Mouse (Mus musculus) kidney, embryonic 16.5 days (tissue): ENCODE measurements around the gene 1700024G13Rik. TPM values are rescaled to one million over a fixed set of nuclear protein-coding genes. Genes with fewer than 3 reads are reported as not detected.
A peak's percentile ranks its signal among the peaks of the same experiment; 100 is the strongest.
"Not testable (repeated sequence)": the region's sequence is repeated elsewhere in the genome, so short reads cannot be mapped to it uniquely, and the experiment has no call there.

Experiments
- ATAC-seq: fragments of 200-750 bp; cut with Nextera tagmentation; 2 replicates; pipeline ENCODE4 v1.8.0; 2017; ENCODE audit warnings: moderate TSS enrichment; ENCODE audit not compliant: low FRiP score, low TSS enrichment
- H3K27ac ChIP-seq: fragments of 300-500 bp; sonication (generic); 2 replicates; pipeline ENCODE4 v1.5.1; 2014; ENCODE audit warnings: low read length
- H3K27me3 ChIP-seq: fragments of 300-500 bp; sonication (generic); 2 replicates; pipeline ENCODE4 v1.6.1; 2014; ENCODE audit warnings: low read length, control low read depth, mixed read lengths; ENCODE audit not compliant: insufficient read depth
- H3K36me3 ChIP-seq: fragments of 300-500 bp; sonication (generic); 2 replicates; pipeline ENCODE4 v1.6.1; 2014; ENCODE audit warnings: low read length, control low read depth, mixed read lengths; ENCODE audit not compliant: insufficient read depth
- H3K4me1 ChIP-seq: fragments of 300-500 bp; sonication (generic); 2 replicates; pipeline ENCODE4 v1.6.1; 2014; ENCODE audit warnings: low read length, control low read depth, mixed read lengths; ENCODE audit not compliant: insufficient read depth
- H3K4me2 ChIP-seq: fragments of 300-500 bp; sonication (generic); replicated peaks from 2 replicates; pipeline ENCODE4 v1.6.1; 2014; ENCODE audit warnings: low read depth, low read length
- H3K4me3 ChIP-seq: fragments of 300-500 bp; sonication (generic); 2 replicates; pipeline ENCODE4 v1.5.1; 2014; ENCODE audit warnings: mild to moderate bottlenecking, low read length
- H3K9ac ChIP-seq: fragments of 300-500 bp; sonication (generic); replicated peaks from 2 replicates; pipeline ENCODE4 v1.6.1; 2014; ENCODE audit warnings: low read length
- H3K9me3 ChIP-seq: fragments of 300-500 bp; sonication (generic); 2 replicates; pipeline ENCODE4 v1.6.1; 2016; ENCODE audit warnings: low read length, control low read depth
- WGBS: fragments of 180-500 bp; shearing (Covaris S2); extraction: QIAGEN DNeasy Blood & Tissue Kit; methylation state at CpG from one replicate; pipeline ENCODE4 v1.1.7; 2014; 5-methylcytosine and 5-hydroxymethylcytosine counted together
- polyA plus RNA-seq: library from polyadenylated mRNA; unstranded; fragments of >200 nt; fragmentation: Nextera tagmentation; extraction: Ambion mirVana; gene quantifications from 2 replicates; pipeline ENCODE4 v1.2.1, GENCODE M21; 2015

The 1700024G13Rik gene
- not detected in 2 replicates for polyA plus RNA-seq

GRCm38 (mm10) chr14:32388196-32388595 is at the start of gene 1700024G13Rik:
Gene 1700024G13Rik (minus strand): TSS chr14:32388391.
- Histone ChIP-seq H3K4me1 (no peaks in the 10 kb centered on the region), H3K9ac (no peak within 1 kb of the TSS), H3K9me3 (no peaks in the 10 kb centered on the region), H3K4me2 (no peak within 1 kb of the TSS), H3K4me3 (no peak within 1 kb of the TSS), H3K36me3 (no peaks in the 10 kb centered on the region), H3K27me3 (no peaks in the 10 kb centered on the region), H3K27ac (no peak within 1 kb of the TSS)
- 3% methylated on average over 13 of the region's 13 CpGs for WGBS
- ATAC-seq, result peak; percentile 95

DNA sequence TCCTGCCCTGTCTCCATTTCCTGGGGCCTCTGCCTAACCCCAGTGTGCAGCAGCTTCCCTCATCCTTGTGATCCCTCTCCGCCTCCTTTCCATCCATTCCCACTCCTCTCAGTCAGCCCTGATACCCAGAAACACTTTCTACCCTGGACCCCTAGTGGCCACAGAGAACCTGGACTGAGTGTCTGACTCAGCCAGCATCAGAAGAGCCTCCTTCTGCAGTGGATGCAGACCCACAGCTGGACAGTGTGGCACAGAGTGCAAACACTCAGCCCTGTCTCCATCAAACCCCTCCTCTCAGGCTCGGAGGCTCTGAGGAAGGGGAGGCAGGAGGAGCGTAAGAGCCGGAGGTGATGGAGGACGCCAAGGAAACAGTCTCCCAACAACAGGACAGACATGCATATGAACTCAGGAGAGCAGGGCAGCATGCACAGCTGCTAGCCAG is 49.2 kb upstream of the 1700024G13Rik start:
- no peak overlapping the region for H3K4me2 ChIP-seq
- no peaks in the 10 kb centered on the region for H3K9me3 ChIP-seq
- no peak overlapping the region for H3K9ac ChIP-seq
- no peak overlapping the region for H3K4me3 ChIP-seq
- no peaks in the 10 kb centered on the region for H3K36me3 ChIP-seq
- ATAC-seq, result no peak
- no peak overlapping the region for H3K27ac ChIP-seq
- 49% methylated on average over 5 of the region's 5 CpGs for WGBS
- no peaks in the 10 kb centered on the region for H3K4me1 ChIP-seq
- no peaks in the 10 kb centered on the region for H3K27me3 ChIP-seq

- Histone ChIP-seq H3K36me3 (no peaks in the 10 kb centered on the region), H3K27ac (no peak overlapping the region), H3K4me3 (no peak overlapping the region), H3K9ac (no peak overlapping the region), H3K27me3 (no peaks in the 10 kb centered on the region), H3K9me3 (no peaks in the 10 kb centered on the region), H3K4me2 (no peak overlapping the region), H3K4me1 (no peaks in the 10 kb centered on the region)
- 16% methylated on average over 8 of the region's 8 CpGs for WGBS
- ATAC-seq, result peak; percentile 42; the same call in 1 of the 2 replicates
Observed at GRCm38 (mm10) chr14:32429030-32429602, 40.9 kb upstream of the 1700024G13Rik start.

GRCm38 (mm10) chr14:32423946-32424345 is 35.8 kb upstream of the 1700024G13Rik start:
- H3K9me3 ChIP-seq, result no peaks in the 10 kb centered on the region
- no peak for ATAC-seq
- H3K9ac ChIP-seq, result no peak overlapping the region
- H3K36me3 ChIP-seq, result no peaks in the 10 kb centered on the region
- H3K27ac ChIP-seq, result no peak overlapping the region
- H3K4me1 ChIP-seq, result no peaks in the 10 kb centered on the region
- WGBS, result 90% methylated on average over 7 of the region's 7 CpGs
- H3K4me3 ChIP-seq, result no peak overlapping the region
- H3K4me2 ChIP-seq, result no peak overlapping the region
- no peaks in the 10 kb centered on the region for H3K27me3 ChIP-seq

- ATAC-seq, result no peak
- WGBS, result 53% methylated on average over 11 of the region's 11 CpGs
- H3K9ac ChIP-seq, result no peak overlapping the region
Observed at GRCm38 (mm10) chr14:32418747-32419146, 30.6 kb upstream of the 1700024G13Rik start.

DNA sequence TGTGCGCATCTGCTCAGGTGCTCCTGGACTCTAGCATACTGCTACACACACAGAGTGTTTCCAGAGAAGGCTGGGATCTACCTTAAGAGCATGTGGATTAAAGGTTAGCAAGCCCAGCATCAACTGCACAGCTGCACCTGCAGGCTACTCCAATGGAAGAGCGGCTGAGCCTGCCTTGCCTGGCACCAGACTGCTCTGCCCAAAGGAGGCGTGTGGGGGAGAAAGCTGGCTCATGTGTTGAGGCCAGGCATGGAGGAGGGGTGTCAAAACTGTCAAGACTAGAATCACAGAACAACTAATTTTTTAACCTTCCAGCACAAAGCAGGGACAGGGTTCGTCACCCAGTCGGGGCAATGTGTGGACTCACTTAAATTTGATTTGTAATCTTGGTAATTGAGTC is 23.9 kb upstream of the 1700024G13Rik start:
- 61% methylated on average over 5 of the region's 5 CpGs for WGBS
- H3K9ac ChIP-seq, result no peak overlapping the region

More at GRCm38 (mm10) chr14:32418747-32419146, 30.6 kb upstream of the 1700024G13Rik start:
- Histone ChIP-seq H3K9me3 (peaks cover 7% of the 10 kb centered on the region; the same call in 1 of the 2 replicates), H3K4me3 (no peak overlapping the region), H3K36me3 (no peaks in the 10 kb centered on the region), H3K27me3 (no peaks in the 10 kb centered on the region), H3K27ac (no peak overlapping the region), H3K4me2 (no peak overlapping the region), H3K4me1 (no peaks in the 10 kb centered on the region)

DNA sequence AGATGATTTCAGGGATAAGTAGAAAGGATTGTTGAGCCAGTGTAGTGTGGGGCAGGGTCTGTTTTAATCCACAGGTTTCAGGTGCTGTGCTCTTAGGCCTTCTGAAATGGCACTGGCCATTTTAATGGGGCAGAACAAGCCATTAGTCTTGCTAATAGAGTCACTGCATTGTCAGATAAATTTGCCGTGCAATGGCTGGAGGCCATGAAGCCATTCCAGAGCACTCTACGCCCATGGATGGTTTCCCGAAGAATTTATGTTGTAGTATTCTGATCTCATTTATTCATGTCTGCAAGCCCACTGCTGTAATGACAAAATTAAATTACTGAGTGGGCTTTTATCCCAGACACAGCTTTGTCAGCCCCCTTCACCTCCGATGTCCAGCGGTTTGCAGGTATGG is 21.9 kb upstream of the 1700024G13Rik start:
- H3K27me3 ChIP-seq, result no peaks in the 10 kb centered on the region
- H3K9ac ChIP-seq, result no peak overlapping the region
- WGBS, result 50% methylated on average over 5 of the region's 5 CpGs
- H3K36me3 ChIP-seq, result no peaks in the 10 kb centered on the region
- H3K4me3 ChIP-seq, result no peak overlapping the region
- H3K4me2 ChIP-seq, result no peak overlapping the region
- no peaks in the 10 kb centered on the region for H3K4me1 ChIP-seq
- no peak overlapping the region for H3K27ac ChIP-seq
- peak; percentile 42; the same call in 1 of the 2 replicates for ATAC-seq
- H3K9me3 ChIP-seq, result 0 out of 2 replicates have a peak, but pooled peaks cover 2% of the 10 kb centered on the region

More for the DNA sequence above, 23.9 kb upstream of the 1700024G13Rik start:
- Histone ChIP-seq H3K27ac (no peak overlapping the region), H3K36me3 (no peaks in the 10 kb centered on the region), H3K4me1 (no peaks in the 10 kb centered on the region), H3K4me2 (no peak overlapping the region), H3K9me3 (peaks cover 4% of the 10 kb centered on the region; the same call in 1 of the 2 replicates), H3K4me3 (no peak overlapping the region), H3K27me3 (no peaks in the 10 kb centered on the region)
- ATAC-seq, result no peak

DNA sequence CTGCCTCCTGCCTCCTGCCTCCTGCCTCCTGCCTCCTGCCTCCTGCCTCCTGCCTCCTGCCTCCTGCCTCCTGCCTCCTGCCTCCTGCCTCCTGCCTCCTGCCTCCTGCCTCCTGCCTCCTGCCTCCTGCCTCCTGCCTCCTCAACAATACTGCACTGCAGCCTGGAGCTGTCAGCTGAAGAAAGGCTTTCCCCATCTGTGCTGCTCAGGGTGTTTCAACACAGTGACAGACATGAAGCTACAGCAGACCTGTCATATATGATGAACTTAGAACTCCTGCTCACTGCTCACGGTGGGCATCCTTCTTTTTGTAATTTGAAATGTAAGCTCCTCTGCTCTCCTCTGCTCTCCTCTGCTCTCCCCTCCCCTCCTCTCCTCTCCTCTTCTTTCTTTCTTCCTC is 17.2 kb upstream of the 1700024G13Rik start:
- ATAC-seq, H3K36me3 ChIP-seq, H3K4me3 ChIP-seq, H3K9me3 ChIP-seq, H3K4me1 ChIP-seq, H3K27me3 ChIP-seq, H3K27ac ChIP-seq, H3K4me2 ChIP-seq, H3K9ac ChIP-seq: not testable (repeated sequence)
- WGBS, result 52% methylated on average over 1 of the region's 1 CpGs

DNA sequence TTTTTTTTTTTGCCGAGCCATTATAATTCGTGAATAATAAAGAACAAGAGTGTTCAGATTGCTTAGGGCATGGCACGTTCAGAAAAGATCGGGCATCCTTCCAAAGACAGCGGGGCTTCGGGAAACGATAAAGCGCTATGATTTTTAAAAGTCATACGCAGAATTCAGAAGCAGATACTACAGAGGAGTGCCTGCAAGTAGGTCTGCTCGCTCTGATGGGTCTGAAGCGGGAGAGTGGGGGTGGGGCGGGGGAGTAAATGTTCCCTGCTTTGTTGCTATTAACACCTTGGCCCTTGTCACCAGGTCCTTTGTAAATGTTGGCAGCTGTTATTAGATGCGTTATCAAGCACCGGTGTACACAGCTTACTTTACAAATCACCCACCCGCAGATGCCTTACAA is 6.6 kb downstream of the 1700024G13Rik start:
- no peak overlapping the region for H3K4me3 ChIP-seq
- H3K27me3 ChIP-seq, result peaks cover 24% of the 10 kb centered on the region
- no peaks in the 10 kb centered on the region for H3K9me3 ChIP-seq
- no peak overlapping the region for H3K27ac ChIP-seq
- WGBS, result 39% methylated on average over 15 of the region's 15 CpGs
- no peak overlapping the region for H3K4me2 ChIP-seq
- ATAC-seq, result no peak
- no peaks in the 10 kb centered on the region for H3K36me3 ChIP-seq
- H3K9ac ChIP-seq, result no peak overlapping the region
- 0 out of 2 replicates have a peak, but pooled peaks cover 5% of the 10 kb centered on the region for H3K4me1 ChIP-seq

GRCm38 (mm10) chr14:32381066-32381465 is 7.1 kb downstream of the 1700024G13Rik start:
- H3K4me1 ChIP-seq, result 0 out of 2 replicates have a peak, but pooled peaks cover 5% of the 10 kb centered on the region
- H3K4me2 ChIP-seq, result no peak overlapping the region
- no peaks in the 10 kb centered on the region for H3K9me3 ChIP-seq
- H3K36me3 ChIP-seq, result no peaks in the 10 kb centered on the region
- H3K9ac ChIP-seq, result no peak overlapping the region
- no peak overlapping the region for H3K27ac ChIP-seq
- peaks cover 24% of the 10 kb centered on the region for H3K27me3 ChIP-seq
- H3K4me3 ChIP-seq, result no peak overlapping the region
- no peak for ATAC-seq
- 19% methylated on average over 7 of the region's 7 CpGs for WGBS
